18 mouse cellular contexts compared by ENCODE assay signal in genomic region chr17:27533354-27533753, GRCm38 (mm10). TPM values are rescaled to one million over a fixed set of nuclear protein-coding genes. Genes with fewer than 3 reads are reported as not detected.
DNase-seq lines count a peak whose midpoint lies in the region; ATAC-seq and TF ChIP-seq lines count a peak whose summit lies in the region.
"Had no signal": no experiment of that assay in that cellular context is flagged by ENCODE, and none has a peak within 500 bp of the region (broad histone marks: within the 10 kb centered on the region; RNA-seq: fewer than 3 reads in every experiment).

No protein-coding gene starts in this region.

- DNase-seq in CD4-positive, CD25-positive, alpha-beta regulatory T cell, adult 2 months (ENCODE audit: low read depth, low spot score), result peak; percentile 51
- no peak for DNase-seq in layer of hippocampus, adult 2 months (ENCODE audit: low spot score in 2 of 2)
- DNase-seq in layer of hippocampus, postnatal 36 days, result no peak
- peak; percentile 42 for DNase-seq in thymus, postnatal 4 days
- DNase-seq in thymus, postnatal 10 days (ENCODE audit: low spot score in 2 of 2), result no peak
- DNase-seq in cerebellum, postnatal 14 days, result no peak
- no peak for DNase-seq in cerebellum, adult 11 months
- DNase-seq: adrenal gland, postnatal 10 days; cerebellum, adult 9-11 months; embryo, embryonic 11 days; lung, postnatal 36 days had no signal

- TF ChIP-seq CTCF in layer of hippocampus, adult 2 months (conservative IDR thresholded peaks at IDR 0.05), result peak; percentile 45

- no peak overlapping the region for H3K27ac ChIP-seq in layer of hippocampus, adult 2 months
- H3K27ac ChIP-seq: forebrain, embryonic 13.5 days; heart, embryonic 10.5 days; limb, embryonic 15.5 days; midbrain, embryonic 10.5 days had no signal

- no peak for ATAC-seq in CD4-positive, CD25-positive, alpha-beta regulatory T cell, adult 4 months
- ATAC-seq: forebrain, embryonic 13.5 days had no signal

- H3K4me3 ChIP-seq in layer of hippocampus, adult 2 months, result no peak overlapping the region
- H3K4me3 ChIP-seq: forebrain, embryonic 13.5 days; heart, embryonic 10.5 days; limb, embryonic 15.5 days; midbrain, embryonic 10.5 days; myocyte had no signal

RNA-seq across cellular contexts. Expression of gene Grm4, which starts 12.2 kb away (rescaled TPM):
- not detected for polyA plus RNA-seq in CD4-positive, CD25-positive, alpha-beta regulatory T cell, adult 4 months (2017; shearing (Covaris generic))
- 1 to 10 TPM; 7.9 to 9.6 TPM for total RNA-seq in layer of hippocampus, adult 2 months (2021)
- total RNA-seq in layer of hippocampus, postnatal 36 days (2021), result 1 to 10 TPM; 8.9 to 9.6 TPM
- polyA plus RNA-seq: G1E, myocyte had no signal

RNA-seq across cellular contexts. Expression of gene Hmga1, which starts 22.9 kb away (rescaled TPM):
- polyA plus RNA-seq in CD4-positive, CD25-positive, alpha-beta regulatory T cell, adult 4 months (2017; shearing (Covaris generic)), result 10 to 100 TPM; 82.7 to 84.0 TPM
- total RNA-seq in layer of hippocampus, adult 2 months (2021), result 10 to 100 TPM; 30.5 to 38.2 TPM
- total RNA-seq in layer of hippocampus, postnatal 36 days (2021), result 10 to 100 TPM; 35.2 to 36.0 TPM

RNA-seq across cellular contexts. Expression of gene AI413582, which starts 32.2 kb away (rescaled TPM):
- 100 to 1,000 TPM; 106 to 112 TPM for polyA plus RNA-seq in CD4-positive, CD25-positive, alpha-beta regulatory T cell, adult 4 months (2017; shearing (Covaris generic))
- 10 to 100 TPM; 61.6 to 66.1 TPM for total RNA-seq in layer of hippocampus, adult 2 months (2021)
- 10 to 100 TPM; 62.6 to 63.9 TPM for total RNA-seq in layer of hippocampus, postnatal 36 days (2021)

Comparison
In these comparisons a context has a peak if more than half of its experiments do, and no peak if none do; other contexts are left out.
1. DNase-seq: peak in CD4-positive, CD25-positive, alpha-beta regulatory T cell, adult 2 months (single experiment) and thymus, postnatal 4 days (single experiment); none in layer of hippocampus, adult 2 months (0 of 2), layer of hippocampus, postnatal 36 days (0 of 2), thymus, postnatal 10 days (0 of 2), cerebellum, postnatal 14 days (0 of 2) and cerebellum, adult 11 months (single experiment).